Mouse (Mus musculus) embryonic fibroblast, embryonic 13.5 days (primary cell): Measurements from ENCODE around the gene Rph3a.

ENCODE experiments used
- CTCF ChIP-seq: IDR thresholded peaks from 2 replicates; pipeline ENCODE4 v1.5.1; 2011; ENCODE audit warnings: mild to moderate bottlenecking, control low read depth, low read length, moderate library complexity, borderline replicate concordance; ENCODE audit not compliant: insufficient read depth
- POLR2A ChIP-seq: IDR thresholded peaks from 2 replicates; pipeline ENCODE4 v1.6.1; 2011; ENCODE audit warnings: low read depth, mild to moderate bottlenecking, control low read depth, low read length, moderate library complexity

GRCm38 (mm10) chr5:120968134-120968532 is 41.8 kb downstream of the Rph3a start:
- TF ChIP-seq POLR2A (no peak), CTCF (no peak)
